Mouse (Mus musculus) stomach, postnatal 0 days (tissue): Measurements from ENCODE around the gene Tardbp.

Source experiments
- CTCF ChIP-seq: IDR thresholded peaks from 2 replicates; pipeline ENCODE4 v1.5.1; 2016; ENCODE audit warnings: antibody characterized with exemption, low read depth, mild to moderate bottlenecking, moderate library complexity
- EP300 ChIP-seq: optimal IDR thresholded peaks from 2 replicates; pipeline ENCODE3; 2016; ENCODE audit warnings: antibody characterized with exemption

DNA sequence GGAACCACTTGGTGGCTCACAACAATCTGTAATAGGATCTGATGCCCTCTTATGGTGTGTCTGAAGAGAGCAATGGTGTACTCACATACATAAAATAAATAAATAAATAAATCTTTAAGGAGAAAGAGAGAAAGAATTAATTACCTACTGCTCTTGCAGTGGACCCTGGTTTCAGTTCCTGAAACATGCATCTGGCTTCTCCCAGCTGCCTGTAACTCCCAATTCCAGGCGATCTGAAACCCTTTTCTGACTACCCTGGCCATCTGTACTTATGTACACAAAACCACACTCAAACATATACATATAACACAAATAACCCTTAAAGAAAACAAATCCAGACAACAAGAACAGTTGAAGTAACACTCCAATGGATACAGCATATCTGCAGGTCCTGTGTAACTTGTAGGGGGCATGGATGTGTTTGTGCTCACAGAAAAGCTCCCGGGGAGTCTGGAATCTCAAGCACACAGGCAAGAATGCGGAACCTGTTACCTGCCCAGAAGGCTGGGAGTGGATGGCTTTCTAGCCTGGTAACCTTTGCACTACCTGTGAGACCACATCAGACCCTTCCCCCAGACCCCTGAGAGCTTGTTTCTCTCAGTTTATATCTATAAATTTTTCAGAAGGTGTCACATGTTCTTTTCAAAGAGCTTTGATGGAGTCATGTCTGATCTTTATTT, 5.3 kb upstream of the Tardbp start:
- TF ChIP-seq EP300, result no peak
- TF ChIP-seq CTCF, result no peak
